Mouse (Mus musculus) lung, postnatal 36 days (tissue): ENCODE data around the gene Inpp4b.
A peak's percentile ranks its signal among the peaks of the same experiment; 100 is the strongest.

Experiments
- DNase-seq: peaks from one replicate; pipeline ENCODE4 v3.0.0; 2022; ENCODE audit warnings: mixed read lengths

Inpp4b gene

DNA sequence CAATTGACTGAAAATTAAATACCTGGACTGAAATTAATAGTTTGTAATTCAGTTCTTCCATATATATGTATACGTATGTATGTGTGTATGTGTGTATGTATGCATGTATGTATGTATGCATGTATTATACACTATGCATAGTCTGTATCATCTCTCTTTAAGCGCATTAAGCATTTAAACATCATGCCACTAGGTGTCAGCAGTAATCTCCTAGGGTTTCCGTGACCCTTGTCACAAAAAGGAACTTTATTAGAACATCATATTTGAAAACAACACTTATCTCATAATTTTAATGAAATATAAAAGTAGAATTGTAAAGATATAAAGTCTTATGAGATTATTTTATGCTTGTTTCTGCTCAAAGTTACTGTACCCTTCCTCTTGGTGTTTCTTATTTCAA is 136.3 kb downstream of the Inpp4b start:
- DNase-seq = peak; percentile 56

DNA sequence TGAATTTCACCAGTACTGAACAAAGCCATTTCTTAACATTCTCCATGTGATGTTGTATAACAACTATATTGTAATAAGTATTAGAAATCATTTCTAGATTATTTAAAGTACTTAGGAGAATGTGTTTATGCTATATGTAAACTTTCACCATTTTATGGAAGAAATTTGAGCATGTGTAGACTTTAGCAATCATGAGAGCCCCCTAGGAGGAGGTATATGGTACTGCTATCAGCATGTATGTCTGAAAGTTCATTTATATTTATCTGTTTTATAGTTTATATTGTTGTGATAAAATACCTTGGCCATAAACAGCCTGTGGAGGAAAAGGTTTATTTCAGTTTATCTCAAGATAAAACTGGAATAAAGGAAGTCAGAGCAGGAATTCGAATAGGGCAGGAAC is 141.5 kb downstream of the Inpp4b start:
- DNase-seq = no peak

DNA sequence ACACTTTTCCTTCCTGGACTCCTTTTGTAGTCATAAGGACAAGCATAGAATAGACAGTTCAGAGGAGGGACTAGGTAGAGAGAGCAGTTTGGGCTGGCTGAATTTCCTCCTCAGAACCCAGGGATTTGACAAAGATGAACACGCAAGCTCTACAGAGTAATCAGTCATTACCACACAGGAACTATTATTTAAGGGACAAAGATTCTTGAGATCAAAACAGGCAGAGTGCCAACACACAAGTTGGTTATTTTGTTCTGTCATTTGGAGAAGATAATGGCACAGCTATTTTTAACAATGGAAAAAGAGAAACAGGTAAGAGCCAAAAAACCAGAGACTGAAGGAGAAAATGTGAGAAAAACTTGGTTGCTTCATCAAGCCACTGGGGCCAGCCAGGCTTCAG is 143.3 kb downstream of the Inpp4b start:
- DNase-seq = no peak

DNA sequence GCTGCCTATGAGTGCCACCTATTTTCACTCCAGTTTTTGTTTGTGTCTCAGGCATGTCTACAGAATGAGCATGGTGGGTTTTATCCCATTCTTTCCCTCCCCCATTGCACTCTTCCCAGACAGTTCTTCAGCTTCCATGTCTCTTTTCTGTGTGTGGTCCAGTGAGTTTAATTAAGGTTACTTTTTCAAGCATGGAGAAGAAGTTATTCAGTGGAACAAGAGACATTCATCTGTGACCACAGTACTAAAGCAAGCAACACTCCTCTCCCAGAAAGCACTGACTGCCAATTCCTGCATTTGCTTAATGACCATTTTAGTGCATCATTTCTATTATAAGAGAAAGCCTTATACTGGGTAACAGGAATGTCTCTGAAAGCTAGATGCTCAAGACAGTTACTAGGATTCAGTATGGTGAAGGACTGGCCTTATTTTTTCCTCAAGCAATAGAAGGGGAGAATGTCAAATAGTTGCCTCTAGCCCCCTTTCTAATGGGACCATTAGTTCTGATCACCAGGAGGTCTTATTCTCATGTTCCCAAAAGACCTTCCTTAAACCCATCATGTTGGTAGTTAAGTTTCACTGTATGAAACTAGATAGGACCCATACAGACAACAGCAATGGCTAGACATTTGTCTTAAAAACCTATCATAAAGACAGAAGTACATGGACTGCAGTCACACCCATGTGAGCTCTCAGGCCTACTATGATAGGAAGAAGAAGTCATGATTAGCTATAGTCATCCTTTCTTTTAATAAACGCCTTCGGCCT is 147.7 kb downstream of the Inpp4b start:
- DNase-seq = no peak

DNA sequence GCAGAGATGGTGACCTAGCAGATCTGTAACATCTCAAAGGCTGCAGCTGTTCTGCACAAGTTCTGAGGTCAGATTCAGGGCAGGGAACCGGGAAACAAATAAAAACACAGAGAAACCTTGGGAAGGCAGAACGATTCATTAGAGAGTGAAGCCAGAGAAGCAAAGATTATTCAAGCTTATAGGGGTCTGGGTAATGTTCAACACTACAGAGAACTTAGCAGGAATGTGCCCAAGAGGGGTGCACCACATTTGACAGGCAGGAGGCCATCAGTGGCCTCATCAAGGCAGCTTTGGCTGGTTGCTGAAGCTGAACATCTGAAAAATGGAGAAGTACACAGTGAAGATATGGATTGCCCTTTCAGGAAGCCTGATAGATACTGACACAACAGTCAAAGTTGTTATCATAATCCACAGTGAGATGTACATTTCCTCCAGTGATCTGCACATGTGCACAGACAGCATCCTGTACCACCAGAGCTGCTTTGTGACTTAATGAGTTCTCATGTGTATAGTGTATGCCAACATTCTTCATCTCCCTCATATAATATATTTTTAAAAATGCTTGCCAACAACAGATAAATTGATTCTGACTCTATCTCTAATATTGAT is 148.8 kb downstream of the Inpp4b start:
- DNase-seq = no peak

DNA sequence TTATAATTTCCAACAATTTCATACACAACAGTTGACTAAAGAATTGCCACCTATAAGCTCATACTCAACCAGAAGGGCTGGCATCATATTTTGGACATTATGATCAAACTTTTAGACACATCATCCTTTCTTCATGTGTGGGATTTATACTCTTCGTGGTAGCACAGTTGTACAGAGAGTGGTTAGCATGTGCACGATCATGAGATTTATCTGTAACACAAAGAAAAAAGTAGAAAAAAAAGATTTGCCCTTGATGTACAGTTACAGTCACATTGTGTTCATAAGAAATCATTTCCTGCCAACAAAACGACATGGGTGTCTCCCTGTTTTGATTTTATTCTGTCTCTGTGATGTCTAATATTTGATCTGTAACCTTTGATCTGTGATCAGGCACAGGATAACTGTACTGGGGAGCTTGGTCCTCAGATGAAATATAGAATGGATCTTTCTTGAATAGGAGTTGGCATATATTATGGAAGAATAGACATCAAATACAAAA is 149.4 kb downstream of the Inpp4b start:
- no peak for DNase-seq

DNA sequence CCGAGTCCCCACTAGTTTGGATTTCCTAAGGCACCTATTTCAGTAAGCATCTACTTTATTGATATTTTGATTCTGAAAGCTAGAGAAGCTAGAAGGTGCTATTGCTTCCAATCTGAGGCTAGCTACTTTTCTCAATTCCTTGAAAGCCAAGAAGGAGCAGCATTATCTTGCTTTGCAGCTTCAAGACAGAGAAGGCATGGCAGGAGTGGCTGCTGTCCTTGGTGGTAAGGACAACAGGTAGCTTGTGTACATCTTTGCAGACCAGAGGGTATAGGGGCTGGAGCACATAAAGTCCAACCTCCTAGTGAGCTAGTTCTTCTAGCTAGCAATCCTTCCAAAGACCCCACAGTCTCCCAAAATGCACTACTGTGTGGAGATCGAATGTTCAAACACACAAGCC is 152.5 kb downstream of the Inpp4b start:
- DNase-seq = no peak

DNA sequence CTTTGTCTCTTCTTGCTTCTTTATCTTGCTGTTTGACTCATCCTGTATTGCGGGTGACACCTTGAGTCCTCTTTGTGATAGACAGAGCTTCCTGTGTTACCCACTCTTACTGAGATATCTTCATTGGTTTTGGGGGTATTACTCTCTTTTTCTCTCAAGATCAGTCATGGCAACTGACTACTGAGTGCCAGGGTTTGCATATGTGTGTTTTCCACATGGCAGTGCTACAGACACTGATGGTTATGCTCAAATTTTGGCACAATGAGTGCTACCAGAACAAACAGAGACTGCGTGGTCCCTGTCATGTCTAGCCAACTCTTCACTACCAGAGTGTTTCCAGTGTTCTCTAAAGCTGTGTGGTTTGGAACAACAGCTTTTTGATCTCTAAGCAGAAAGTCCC is 155.3 kb downstream of the Inpp4b start:
- no peak for DNase-seq

DNA sequence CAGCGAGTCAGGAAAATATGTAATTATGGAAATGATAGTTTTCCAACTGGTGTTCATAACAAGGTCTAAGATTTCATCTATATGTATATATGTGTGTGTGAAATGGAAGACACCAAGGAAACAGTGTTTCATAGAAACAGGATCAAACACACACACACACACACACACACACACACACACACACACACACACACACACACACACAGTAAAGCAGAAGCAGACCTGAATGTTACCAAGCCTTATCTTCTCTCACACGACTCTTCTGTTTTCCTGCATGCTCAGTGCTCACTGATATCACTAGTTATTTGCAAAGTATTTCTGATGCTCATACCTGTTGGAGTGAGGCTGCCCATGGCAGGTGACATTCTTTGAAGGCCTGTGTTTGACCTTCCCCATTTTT is 159.9 kb downstream of the Inpp4b start:
- DNase-seq = no peak

DNA sequence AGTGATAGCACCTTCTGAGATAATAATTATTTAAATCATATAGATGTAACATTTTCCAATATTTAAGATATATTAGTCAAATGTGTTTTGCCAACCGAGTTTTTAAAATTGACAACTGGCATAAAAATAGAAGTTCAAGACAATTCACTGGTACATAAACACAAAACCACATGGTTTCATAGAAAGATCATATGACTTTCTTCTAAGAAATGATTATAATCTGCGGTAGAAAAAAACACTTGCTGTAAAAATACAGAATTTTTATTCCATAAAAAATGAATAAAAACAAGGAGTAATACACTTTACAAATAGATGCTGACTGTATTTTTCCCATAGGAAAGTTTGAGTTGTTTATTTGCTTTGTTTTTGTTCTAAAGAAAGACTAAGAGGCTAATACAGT is 160.6 kb downstream of the Inpp4b start:
- DNase-seq = no peak

DNA sequence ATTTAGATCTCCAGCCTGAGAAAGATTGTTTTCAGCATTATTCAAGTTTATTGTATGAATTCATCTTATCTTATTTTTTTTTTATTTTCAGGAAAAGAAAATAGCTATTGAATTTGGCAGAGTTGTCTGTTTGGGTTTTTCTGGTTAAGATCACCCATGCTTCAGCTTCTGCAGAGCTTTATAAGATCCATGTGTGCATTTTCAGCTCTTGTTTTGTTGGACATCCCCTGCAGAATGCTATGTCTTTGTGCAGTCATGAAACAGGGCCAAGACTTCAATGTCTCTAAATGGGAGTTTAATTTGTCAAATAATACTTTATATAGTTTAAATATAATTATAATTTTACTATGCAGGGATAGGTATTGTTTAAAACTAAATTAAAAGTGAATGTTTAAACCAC is 170.5 kb downstream of the Inpp4b start:
- no peak for DNase-seq

DNA sequence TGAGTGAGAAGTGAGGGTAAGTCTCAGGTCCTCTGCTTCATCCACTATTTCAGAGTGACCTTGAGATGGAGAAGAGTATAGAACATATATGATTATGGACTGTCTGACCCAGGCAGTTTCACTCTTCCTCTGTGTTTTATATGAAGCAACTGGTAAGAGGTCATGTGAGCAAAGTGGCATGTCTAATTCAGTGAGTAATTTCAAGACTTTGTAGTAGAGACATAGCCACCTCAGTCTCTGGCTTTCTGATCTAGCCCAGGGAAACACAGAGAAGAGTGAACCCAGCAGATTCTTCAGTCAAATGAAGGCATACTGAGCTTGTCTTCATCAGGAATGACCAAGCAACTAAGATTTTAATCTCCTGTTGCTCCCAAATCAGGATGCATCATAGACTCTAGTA is 172.1 kb downstream of the Inpp4b start:
- no peak for DNase-seq

DNA sequence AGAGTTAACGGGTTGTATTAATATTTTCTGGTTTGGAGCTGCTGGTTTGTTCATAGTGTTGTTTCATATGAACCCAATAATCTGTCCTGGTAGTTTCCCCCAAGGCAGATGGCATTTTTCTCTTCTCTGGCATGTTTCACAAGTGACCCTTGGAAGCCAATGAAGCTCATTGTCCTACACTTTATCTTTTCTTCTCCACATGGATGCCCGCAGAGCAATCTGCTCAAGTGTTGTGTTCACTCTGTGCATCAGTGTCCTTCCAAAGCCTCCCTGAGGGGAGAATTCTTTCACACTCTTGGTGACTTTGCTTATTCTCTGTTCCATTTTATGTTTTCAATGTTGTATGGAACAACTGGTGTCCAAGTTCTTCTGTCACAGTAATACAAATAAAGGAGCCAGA is 179.7 kb downstream of the Inpp4b start:
- DNase-seq = no peak

DNA sequence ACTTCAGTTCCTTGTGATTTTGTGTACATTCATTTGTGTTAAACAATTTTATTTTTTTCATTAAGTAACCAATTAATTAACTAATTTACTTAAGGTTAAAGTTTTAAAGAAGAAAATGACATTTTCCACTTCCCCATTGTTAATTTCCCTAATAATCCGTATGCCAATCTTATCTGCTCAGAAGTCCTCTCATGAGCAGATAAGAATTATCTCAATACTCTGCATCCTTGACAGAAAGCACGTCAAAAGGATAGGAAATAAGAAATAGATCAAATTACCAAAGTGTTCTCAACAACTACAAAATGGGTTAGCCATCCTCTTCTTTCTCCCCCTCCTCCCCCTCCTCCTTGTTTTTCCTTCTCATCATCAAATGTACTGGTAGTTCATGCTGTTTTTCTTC is 182.2 kb downstream of the Inpp4b start:
- no peak for DNase-seq

DNA sequence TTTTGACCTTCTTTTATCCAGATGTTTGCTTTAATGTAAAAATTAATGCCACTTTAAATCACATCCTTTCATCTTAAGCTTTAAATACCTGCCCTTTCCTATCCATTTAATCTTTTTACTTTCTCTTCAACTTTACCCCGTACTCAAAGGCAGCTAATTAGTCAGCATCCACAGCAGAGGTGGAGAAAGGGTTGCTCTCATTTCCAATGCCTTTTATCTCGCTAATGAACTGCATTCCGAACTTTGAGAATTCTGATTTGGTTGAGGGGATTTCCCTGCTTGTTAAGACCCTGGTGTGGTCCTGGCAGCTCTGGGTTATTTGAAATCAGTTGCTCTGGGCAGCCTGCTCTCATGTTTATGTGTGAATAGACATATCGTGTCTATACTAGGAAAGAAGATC is 185.3 kb downstream of the Inpp4b start:
- no peak for DNase-seq

DNA sequence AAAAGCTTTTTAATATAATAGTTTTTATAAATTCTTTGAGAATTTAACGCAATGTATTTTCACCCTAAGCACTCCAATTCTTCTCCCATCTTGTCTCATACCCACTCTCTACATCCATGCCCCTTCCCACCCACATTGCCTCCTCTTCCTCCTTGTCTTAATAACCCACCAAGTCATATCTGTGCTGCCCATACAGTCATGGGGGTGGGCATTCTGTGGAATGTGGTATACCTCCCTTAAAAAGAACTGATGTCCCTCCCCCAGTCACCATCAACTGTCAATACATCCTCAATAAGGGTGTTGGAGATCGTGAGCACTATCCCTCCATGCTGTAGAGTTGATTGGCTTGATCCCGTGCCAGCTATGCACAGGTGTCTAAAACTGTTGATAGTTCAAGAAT is 196.0 kb downstream of the Inpp4b start:
- no peak for DNase-seq

DNA sequence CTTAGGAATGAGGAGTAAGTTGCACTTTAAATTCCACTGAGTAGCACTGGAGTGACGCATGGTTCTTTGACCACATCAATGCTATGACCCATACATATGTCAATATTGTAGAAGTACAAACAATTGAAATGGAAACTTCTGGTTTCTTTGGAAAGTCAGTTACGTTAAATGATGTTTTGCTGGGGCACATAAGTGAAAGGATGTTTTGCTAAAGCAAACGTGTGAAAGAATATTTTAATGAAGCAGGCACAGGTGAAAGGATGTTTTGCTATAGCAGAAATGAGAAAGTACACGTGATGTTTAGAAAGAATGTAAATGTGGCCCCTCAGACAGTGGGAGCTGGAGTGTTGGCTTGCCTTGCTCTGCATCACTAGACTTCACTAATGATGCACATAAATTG is 216.2 kb downstream of the Inpp4b start:
- no peak for DNase-seq

DNA sequence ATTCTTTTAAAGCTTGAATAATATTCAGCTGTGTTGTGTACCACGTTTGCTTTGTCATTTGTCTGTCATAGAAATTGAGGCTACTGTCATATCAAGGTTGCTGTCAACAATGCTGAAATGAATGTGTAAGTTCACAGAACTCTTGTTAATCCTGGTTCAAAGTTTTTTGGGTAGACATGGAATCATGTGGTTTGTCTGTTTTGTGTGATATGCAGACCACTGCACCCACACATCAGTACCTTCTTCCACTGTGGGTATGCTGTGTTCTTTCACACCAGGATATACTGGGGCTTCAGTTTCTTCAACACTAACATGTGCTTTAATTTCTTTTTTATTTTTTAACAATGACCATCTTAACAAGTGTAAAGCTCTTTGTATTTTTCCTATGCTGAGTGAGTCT is 220.0 kb downstream of the Inpp4b start:
- no peak for DNase-seq

DNA sequence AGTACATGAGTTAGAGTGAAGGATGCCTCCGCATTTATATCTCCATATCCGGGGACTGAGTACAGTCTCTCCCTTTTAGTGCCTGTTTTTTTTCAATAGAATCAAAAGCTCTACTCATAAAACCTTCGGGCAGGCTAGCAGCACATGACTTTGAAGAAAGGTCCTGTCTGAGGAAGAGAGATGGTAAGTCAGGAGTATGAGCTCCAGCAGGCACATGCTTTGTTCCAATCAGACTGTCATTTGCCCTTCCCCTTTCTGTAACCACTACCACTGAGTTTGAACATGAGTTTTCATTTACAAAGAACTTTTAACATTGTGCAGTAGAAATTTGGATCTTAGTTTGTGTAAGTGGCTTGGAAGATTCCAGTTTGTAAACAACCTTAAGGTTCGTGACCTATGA is 223.1 kb downstream of the Inpp4b start:
- no peak for DNase-seq

DNA sequence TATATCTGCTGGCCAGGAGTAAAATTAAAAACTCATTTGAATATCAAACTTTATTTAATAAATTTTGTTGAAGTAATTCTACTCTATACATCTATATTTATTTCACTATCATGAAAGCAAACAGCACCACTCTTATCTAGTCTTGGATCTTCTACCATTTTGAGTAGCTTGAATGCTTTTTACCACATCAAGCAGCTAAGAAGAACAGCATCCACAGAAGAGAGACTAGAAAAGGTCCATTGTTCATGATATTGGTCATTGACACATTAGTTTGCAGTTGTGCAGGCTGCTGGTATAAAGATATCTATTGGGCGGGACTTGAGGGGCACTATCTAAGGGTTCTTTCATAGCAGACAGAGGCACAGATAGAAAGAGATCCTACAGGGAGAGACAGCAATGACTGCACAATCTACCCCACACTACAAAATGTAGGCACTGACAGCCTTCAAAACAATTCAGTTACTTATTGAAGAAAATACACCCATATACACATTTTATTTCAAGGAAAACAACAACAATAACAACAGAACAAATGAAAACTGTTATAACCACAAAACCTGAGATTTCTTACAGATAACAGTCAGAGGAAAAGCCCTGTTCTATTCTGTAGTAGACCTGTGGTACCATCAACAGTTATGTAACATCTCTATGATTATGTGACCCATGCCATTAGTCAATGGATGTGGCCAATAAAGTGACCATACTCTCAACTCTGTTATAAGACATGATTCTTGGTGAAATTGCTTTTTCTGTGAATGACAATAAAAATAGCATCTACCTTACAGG is 230.2 kb downstream of the Inpp4b start:
- DNase-seq = no peak

DNA sequence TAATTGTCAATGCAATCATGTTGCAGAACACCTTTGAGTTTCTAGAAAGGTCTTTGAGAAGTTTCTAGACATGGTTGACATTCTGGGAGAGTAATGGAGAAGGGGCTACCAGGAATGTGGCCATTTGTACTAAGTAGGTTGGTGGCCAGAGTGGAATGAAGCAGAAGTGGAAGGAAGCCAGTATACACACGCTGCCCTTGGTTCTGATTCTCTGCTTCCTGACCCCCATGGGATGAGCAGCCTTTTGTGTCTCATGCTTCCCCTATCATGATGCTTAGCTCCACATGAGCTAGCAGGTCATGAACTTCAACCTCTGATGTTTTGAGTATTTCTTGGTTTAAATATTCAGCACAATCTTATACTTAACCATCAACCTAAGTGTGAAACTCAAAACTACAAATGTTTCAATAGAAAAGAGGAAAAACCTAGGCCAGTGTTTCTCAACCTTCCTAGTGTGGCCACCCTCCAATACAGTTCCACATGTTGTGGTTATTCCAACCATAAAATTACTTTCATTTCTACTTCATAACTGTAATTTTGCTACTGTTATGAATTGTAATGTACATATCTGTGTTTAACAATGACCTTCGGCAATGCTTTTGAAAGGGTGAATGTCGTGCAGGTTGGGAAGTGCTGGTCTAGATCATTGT is 233.0 kb downstream of the Inpp4b start:
- DNase-seq = no peak

DNA sequence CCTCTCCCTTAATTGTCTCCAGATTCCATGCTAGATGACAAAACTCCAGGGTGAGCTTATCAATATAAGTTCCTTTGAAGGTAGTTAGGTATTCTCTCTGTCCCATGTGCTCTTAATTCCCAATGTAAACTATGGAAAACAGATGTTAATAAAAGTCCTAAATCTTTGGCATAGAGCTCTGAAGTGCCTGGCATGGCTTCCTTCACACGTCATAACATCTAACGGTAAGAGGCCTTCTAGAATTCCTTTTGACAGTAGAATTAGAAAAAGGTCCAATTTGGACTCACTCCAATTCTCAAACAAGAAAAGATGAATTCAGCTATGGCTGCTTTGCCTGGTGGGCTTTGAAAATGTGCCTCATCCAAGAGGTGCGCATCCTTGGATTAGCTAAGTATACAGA is 236.6 kb downstream of the Inpp4b start:
- no peak for DNase-seq

DNA sequence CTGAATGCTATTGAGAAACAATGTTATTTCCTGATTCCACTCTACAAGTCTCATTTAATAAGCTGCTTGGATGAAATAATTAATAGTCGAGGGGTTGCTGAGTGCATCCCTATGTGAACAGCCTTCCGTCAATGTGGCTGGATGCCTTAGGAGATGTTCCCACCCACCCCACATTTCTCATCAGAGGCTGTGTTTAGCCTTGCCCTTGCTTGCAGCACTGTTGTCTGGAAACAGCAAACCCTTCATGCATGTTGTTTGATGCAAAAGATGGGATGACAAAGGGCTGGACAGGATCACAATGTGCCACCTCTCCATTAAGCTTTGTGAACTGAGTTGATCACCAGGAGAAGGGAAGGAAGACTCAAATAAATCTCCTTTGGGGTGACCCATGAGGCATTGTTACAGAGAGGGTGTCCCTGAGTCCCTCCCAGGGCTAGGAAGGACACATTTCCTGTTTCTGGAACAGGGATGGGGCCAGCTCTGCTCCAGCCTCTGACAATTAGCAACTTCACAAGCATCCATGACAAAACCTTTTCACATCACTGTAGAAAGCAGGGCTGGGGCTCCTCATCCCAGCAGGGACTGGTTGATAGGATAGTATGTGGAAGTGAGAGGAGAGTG is 239.6 kb downstream of the Inpp4b start:
- DNase-seq = peak; percentile 55
